Mouse (Mus musculus): ENCODE measurements around the gene Map1b.

Gene Map1b

DNA sequence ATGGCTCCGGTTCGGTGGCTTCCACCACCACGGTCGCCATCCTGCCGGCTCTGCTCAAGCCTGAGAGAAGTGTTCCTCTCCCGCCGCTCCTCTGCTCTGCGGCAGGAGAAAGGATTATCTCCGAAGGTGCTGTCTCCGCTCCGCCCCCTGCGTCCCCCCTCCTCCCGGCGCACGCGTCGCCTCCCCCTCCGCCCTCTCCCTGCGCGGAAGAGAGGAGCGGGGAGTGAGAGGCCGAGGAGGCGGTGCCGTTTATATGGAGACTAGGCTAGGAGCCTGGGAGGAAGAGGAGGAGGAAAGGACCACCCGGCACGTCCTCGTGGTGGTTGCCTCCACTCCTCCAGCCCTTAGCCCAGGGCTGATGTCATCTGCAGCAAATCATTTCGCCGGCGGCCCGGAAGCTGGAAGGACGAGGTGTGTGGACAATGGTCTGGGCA is at the start of gene Map1b:
TSS of gene Map1b (minus strand) at position 93 of the 434 bp plus-strand sequence.
- peak; percentile 67 for DNase-seq

DNA sequence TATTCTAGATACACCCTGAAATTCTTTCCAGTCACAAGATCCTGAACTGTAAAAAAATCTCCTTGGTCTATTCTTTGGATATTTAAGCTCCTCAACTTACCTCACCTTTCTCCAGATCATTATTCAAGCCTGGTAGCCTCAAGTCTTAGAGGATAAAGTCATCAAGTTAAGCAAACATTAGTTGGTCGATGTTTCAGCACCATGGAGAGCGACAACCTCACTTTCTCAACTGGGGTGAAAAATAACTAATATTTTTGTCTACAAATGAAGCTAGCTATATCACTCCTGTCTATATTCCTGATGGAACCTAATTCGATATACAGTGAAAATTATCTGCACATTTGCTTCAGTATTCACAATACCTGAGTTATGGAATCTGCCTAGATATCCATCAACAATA is 48.0 kb upstream of the Map1b start:
- DNase-seq, result peak; percentile 58

GRCm38 (mm10) chr13:99563021-99563420 is 46.7 kb upstream of the Map1b start:
- DNase-seq, result no peak

DNA sequence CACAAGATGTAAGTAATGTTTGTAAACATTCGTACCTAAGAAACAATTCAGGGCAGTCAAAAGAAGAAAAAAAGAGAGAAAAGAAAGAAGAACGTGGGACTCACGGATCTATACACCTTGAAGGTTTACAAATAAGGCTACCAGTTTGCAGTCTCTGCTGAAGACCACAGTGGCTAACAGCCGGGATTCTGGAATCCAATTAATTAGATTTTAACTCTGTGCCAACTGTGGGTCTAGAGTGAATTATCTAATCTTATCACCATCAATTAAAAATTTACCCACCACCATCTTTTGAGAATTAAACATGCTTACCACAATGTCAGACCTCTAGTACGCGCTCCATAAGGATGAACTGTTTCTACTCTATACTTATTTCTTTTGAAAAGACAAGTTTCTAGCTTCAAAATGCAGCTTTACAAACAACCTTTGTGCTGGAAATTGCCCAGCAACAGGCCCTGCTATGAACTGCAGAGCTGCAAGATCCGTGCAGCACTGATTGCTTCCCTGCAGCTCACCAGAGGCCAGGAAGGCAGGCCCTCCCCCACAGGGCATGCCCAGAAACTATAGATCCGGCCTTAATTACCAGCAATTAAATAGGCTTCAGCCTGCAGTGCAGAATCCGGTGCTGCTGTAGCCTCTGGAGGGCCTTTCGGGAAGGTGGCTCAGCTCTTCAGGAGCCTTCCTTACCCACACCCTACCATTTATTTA is 45.7 kb upstream of the Map1b start:
- DNase-seq, result no peak

DNA sequence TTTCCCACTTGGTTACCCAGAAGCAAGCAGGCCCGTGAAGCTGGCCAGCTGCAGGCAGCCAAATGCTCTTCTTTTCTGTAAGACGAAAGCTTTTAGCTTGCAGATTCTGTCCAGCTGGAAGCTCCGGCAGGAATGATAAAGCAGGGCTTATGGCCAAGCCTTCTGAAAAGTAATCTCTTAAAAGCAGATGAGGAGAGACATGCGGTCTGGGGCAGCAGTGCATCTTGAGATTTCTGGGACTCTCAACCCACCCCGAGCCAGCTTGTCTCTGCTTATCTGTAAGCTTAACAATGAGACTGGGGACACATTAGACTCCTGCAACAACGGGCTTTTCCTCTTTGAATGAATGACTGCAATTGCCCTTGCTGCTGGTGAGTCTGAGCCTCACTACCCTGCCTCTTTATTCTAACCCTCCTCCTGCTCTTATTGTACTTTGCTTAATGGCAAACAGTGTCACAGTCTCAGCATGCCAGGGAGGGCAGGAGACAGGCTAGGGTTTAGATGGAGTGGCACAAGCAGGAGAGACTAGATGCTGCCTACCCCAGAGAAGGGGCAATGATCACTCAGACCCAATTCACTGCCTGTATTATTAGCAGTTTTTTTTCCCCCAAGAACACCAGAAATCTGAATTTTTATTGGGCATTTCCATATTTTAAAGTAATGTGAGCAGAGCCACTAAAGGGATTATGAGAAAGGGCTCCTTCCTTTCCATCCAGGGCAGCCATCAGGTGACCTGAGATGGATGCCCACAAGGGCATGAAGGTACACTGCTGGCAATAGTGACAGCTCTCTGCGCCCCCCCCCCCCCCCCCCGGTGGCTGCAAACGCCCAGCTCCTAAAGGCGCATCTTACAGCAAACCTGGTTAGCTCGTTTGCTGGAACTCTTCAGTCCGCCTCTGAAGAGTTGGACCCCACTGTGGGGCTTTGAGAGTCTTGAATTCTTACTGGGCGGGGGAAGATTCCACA is 44.6 kb upstream of the Map1b start:
- peak; percentile 14 for DNase-seq

- DNase-seq, result no peak
These were observed 42.0 kb upstream of the Map1b start for GRCm38 (mm10) chr13:99558216-99558906.

DNA sequence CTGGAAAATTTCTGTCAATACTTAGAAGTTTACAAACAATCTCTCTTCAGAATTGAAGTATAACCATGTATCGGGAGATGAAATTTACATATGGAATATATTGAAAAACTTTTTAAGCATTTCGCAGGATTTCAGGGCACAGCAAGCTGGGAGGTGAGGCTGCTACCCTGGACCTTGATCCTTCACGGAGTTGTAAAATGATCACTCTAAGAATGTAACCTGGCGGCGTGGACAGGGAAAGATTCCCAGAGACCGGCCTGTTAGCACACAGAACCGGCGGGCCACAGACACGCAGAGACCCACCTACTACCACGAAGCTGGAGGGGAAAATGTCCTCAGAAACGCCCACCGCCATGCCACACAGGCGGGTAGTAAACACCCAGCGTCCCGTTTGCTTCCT is 41.5 kb upstream of the Map1b start:
- DNase-seq, result no peak

GRCm38 (mm10) chr13:99557331-99557730 is 41.0 kb upstream of the Map1b start:
- no peak for DNase-seq

- no peak for DNase-seq
These were observed 38.6 kb upstream of the Map1b start for GRCm38 (mm10) chr13:99554960-99555359.

GRCm38 (mm10) chr13:99554466-99554865 is 38.1 kb upstream of the Map1b start:
- DNase-seq, result no peak

GRCm38 (mm10) chr13:99552381-99552780 is 36.0 kb upstream of the Map1b start:
- DNase-seq, result no peak

DNA sequence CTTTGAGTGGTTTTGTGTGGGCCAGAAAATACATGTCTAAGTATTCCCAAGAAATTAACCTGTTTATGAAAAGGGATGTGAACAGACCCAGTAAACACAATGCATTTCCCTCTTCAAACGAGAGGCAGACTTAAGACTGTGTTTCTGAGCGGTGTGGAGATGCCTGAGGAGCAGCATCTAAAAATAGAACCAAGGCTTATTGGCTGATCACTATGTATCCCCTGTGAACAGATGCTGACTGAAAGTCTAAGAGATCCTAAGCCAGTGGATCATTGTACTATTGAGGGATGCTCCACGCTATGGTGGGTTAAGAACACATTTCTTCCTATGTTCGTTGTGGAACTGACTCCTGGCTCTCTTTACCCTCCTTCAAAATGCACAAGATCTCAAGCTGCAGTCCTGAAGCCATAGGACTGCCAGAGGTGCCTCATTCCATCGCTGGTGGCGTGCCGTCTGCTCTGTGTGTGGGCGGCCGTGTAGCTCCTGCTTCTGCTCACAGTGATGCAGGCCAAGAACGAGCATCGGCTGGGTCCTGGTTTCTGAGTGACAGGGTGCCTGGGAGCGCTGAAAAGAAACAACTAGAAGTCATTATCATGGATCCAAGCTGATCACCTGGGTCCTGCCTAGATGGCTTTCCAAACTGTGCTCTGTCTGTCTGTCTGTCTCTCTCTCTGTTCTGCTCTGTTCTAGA is 34.5 kb upstream of the Map1b start:
- DNase-seq, result no peak

DNA sequence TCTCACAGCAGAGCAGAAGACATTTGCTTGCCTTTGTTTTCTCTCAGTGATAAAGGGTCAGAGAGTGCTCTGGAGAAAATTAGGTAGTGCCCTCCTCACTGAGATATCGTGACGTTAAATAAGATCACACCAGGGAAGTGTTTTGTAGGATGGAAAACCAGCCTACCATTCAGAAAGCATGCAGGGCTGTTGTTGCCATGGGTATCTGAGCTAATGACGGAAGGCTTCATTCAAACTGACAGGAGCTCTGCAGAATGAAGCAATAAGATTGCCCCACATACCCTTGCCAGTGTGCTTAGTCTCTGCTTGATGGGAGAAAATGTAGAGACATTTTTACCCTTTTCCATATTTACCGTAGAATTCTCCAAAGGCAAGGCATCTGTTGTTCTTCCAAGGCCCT is 33.7 kb upstream of the Map1b start:
- DNase-seq, result no peak

DNA sequence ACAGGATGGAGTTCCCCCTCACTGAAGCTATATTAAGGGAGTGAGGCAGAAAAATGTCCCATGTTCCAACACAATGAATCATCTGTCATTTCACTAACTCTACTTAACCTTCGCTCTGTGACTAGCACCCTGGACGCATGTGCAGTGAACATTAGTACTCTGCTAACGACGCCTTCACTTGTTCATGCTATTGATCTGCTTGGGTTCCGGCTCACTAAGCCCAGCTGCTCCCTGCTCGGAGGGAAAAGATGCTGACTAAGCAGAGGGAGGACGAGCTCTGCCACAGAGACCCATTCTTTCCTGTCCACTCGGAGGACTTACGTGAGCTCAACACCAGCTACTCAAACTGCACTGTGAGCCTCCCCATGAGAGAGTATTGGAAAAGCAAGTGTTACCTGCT is 33.2 kb upstream of the Map1b start:
- no peak for DNase-seq

- no peak for DNase-seq
These were observed 30.5 kb upstream of the Map1b start for GRCm38 (mm10) chr13:99546832-99547231.

- no peak for DNase-seq
These were observed 28.9 kb upstream of the Map1b start for GRCm38 (mm10) chr13:99545201-99545600.

GRCm38 (mm10) chr13:99541429-99542267 is 25.3 kb upstream of the Map1b start:
- DNase-seq, result no peak

DNA sequence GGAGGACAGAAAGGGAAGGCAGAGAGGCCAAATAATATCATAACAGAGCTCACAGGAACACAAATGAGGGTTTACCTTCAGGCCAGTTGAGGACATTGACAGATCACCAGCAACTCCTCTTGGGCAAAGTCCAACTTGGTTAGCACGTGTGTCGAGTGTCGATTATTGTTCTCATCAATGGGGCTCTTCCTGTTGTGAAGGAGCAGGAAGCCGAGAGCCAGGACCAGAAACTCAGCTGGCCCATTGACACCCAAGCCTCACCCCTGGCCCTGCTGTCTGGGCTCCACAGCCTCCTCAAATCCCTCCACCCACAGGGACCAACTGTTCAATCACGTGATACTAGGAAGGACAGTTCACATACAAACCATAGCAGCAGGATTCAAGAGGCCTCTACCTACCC is 22.9 kb upstream of the Map1b start:
- peak; percentile 9 for DNase-seq

DNA sequence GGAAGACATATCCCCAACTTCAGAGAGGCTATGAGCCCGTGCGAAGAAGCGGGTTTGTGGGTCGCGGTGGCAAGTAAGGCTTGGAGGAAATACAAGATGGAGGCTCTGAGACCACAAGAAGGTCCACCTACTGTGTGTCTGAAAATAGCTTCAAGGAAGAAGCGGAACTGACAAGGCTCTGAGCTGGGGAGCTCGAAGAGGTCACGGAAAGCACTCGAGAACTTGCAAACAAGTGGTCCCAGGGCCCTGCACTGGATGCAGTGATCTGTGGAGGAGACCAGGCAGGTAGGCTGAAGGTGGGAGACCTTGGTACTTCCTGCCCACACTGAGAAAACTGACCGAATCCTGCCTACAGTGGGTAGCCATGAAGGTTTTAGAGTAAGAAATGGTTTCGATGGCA is 22.5 kb upstream of the Map1b start:
- no peak for DNase-seq

GRCm38 (mm10) chr13:99537908-99538513 is 21.7 kb upstream of the Map1b start:
- DNase-seq, result no peak

DNA sequence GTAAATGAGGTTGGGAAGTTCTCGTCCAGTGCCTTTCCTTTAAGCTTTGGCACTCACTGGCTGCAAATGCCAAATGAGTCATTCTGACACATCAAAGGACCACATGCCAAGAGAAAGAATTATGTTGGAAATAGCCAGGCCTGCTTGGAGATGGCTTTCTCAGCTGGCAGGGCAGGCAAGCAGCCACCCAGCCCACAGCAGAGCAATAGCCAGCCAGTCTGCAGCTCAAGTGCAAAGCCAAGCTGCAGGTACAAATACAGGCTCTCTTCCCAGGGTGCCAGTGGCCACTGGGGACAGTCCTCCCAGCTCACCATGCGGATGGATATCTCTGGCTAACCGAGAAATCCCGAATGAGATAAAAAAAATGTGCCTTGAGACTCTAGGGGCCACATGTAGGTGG is 12.1 kb upstream of the Map1b start:
- no peak for DNase-seq

Data from lung, postnatal 10 days (tissue).